Mouse (Mus musculus) heart, postnatal 25 days (tissue): ENCODE measurements around the gene Nampt. TPM values are rescaled to one million over a fixed set of nuclear protein-coding genes. Genes with fewer than 3 reads are reported as not detected.

Experiments used
- DNase-seq: peaks from one replicate; pipeline ENCODE4 v3.0.0; 2022; ENCODE audit warnings: low spot score
- intact Hi-C: fragments of 180-260 bp; cut with DNase I; formaldehyde crosslinking; loops from one replicate; pipeline ENCODE4 v1.15.1; 2025
- total RNA-seq, 2 experiments: library from RNA; stranded (reverse); gene quantifications; 2 replicates each; pipeline ENCODE4 v1.2.3; 2021

Nampt gene
- 10 to 100 TPM; 88.4 to 94.6 TPM for total RNA-seq

DNA sequence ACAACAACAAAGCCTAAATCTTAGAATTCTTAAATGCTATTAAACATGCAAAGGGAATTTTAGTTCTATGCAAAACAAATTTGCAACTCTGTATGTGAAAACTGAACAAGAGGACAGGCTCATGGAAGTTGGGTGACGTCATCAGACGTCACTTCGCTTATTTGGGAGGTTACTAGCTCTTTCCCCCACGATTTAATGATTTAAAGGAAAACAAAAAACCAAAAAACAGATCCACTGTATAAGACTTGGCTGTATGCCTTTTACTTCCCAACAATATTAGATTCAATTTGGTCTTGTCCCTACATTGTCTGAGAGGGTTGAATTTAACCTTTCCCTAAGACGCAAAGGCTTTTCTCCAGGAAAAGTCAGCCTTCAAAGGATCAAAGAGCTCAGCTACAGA is at the start of gene Nampt:
Gene Nampt (plus strand): TSS at position 130 of the 400 bp plus-strand sequence.
- DNase-seq = no peak
- intact Hi-C loops = no loop called here

GRCm38 (mm10) chr12:32770766-32771165 is 48.6 kb upstream of the Nampt start:
- intact Hi-C loops = no loop called here

DNA sequence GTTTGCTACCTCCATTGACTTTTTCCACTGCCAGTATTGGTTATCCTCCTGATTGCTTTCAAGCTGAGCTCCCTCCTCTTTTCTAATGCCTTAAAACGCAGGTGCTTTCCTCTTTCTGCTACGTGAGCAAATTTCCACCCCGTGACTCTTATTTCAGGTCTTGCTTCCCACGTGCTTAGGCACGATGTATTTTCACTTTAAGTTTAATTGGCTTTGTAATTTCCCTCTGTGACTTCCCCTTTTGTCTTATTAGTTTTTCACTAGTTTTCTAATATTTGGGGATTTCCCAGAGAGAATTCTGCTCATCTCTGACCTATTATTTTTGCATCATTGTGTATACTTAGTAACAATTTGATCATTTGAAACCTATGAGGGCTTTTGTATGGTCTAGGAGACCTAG is 44.8 kb upstream of the Nampt start:
- intact Hi-C loops = no loop called here
- no peak for DNase-seq

More at GRCm38 (mm10) chr12:32770766-32771165, 48.6 kb upstream of the Nampt start:
- DNase-seq = no peak

- no peak for DNase-seq
- intact Hi-C loops = loop anchor here (5.0 kb wide), 1 partner anchor 52 kb away; no protein-coding TSS in a partner anchor
Observed at GRCm38 (mm10) chr12:32789092-32789491, 30.3 kb upstream of the Nampt start.

- intact Hi-C loops = no loop called here
- DNase-seq = no peak
Observed at GRCm38 (mm10) chr12:32795765-32796471, 23.4 kb upstream of the Nampt start.

GRCm38 (mm10) chr12:32797438-32797837 is 21.9 kb upstream of the Nampt start:
- DNase-seq = no peak
- intact Hi-C loops = no loop called here

GRCm38 (mm10) chr12:32801078-32801477 is 18.3 kb upstream of the Nampt start:
- intact Hi-C loops = no loop called here
- no peak for DNase-seq

GRCm38 (mm10) chr12:32805559-32805958 is 13.8 kb upstream of the Nampt start:
- DNase-seq = no peak
- intact Hi-C loops = no loop called here

DNA sequence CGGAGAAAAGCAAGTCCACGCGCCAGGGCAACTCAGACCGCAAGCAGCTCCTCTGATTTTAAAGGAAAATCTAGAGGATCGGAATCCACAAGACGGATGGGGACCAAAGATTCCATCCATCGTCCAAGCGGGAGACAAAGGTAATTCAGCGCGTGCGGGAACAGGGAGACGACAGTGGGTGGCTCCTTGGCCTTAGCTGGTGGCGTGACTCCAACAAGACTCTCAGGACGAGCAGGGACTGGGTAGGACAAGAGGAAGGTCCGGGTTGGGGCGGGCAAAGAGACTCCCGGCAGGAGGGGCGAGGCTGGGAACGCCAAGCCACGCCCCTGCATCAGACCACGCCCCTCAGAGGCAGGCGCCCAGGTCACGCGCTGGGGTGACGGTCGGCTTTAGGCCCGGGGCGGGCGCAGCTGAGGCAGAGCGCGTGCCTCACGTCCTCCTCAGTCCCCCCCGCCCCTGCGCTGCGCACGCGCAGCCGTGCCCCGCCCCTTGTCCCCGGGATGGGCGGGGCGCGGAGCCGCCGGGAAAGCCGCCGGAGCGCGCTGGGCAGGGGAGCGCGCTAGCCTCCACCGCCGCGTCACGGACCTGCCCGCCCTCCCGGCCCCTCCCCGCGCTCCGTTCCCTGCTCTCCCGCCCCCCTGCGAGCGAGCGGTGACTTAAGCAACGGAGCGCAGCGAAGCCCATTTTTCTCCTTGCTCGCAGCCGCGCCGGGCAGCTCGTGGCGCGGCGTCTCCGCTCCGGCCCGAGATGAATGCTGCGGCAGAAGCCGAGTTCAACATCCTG is 669 bp downstream of the Nampt start:
- intact Hi-C loops = loop anchor here (5.0 kb wide), 2 partner anchors 37 to 77 kb away; no protein-coding TSS in a partner anchor
- DNase-seq = peak; percentile 98

DNA sequence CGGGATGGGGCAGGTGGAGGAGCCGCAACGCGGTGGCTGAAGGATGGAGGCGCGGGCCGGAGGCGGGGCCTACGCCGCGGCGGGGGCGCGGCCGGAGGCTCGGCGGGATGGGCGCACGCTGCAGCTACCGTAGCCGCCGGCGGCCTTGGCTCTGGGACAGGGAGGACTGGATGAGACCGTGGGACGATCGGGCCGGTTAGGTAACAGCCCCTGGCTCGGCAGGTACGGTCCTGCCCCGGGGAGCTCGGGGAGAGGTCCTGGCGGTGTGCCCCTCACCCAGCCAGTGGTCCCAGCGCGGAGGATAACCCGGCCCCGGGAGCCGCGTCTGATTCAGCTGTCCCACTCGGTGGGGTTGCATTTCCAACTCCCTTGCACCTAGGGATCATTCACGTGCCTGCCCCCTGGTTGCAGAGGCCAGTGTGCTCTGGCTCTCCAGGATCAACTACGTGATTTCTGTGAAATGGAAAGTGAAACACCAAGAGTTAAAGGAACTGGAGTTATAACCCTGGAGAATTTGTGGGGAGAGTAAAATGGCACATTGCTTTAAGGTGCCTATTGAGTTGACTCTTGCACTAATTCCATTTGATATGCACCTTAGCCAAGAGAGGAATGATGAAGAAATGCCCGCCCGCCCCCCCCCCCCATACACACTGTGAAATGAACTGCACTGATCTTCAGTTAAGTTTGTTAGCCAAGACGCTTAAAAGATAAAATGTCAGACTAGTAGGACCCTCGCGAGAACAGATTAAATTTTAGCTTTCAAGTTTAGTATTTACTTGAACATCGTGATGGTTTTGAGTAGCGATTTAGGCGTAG is 1.6 kb downstream of the Nampt start:
- peak; percentile 47 for DNase-seq
- intact Hi-C loops = loop anchor here (5.0 kb wide), 2 partner anchors 36 to 76 kb away; no protein-coding TSS in a partner anchor

GRCm38 (mm10) chr12:32821504-32822011 is 2.2 kb downstream of the Nampt start:
- no peak for DNase-seq
- intact Hi-C loops = loop anchor here (5.0 kb wide), 2 partner anchors 36 to 76 kb away; no protein-coding TSS in a partner anchor

DNA sequence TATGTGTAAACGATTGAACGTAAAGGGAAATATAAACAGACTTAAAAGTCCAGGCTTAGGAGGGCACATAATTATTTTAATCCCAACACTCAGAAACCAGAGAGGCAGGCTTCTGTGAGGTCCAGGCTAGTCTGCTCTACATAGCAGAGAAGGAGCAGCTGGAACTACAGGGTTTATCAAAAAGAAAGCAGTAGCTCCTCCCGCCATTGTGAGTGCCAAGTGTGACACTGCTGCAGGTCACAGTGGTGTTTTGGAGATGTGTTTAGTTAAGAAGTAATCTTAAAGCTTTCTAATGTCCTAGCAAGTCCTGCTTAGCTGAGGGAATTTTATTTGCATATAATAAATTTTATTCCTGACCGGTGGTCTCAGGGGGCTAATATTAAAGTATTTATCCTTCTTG is 2.7 kb downstream of the Nampt start:
- DNase-seq = no peak
- intact Hi-C loops = loop anchor here (5.0 kb wide), 2 partner anchors 35 to 75 kb away; no protein-coding TSS in a partner anchor

DNA sequence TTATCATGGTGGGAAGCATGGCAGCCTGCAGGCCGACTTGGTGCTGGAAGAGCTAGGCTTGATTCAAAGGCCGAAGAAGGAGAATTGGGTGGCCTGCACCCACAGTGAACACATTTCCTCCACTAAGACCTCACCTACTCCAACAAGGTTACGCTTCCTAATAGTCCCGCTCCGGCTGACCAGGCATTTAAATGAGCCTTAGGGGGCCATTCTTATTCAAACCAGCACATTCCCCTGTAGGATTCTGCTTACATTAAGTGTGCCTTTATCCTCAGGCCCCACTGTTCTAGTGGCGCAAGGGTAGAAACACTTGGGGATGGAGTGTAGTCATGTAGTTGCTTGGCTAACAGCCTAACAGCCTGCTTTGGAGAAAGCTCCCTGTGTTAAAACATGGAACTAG is 5.2 kb downstream of the Nampt start:
- DNase-seq = no peak
- intact Hi-C loops = loop anchor here (5.0 kb wide), 2 partner anchors 33 to 73 kb away; no protein-coding TSS in a partner anchor

DNA sequence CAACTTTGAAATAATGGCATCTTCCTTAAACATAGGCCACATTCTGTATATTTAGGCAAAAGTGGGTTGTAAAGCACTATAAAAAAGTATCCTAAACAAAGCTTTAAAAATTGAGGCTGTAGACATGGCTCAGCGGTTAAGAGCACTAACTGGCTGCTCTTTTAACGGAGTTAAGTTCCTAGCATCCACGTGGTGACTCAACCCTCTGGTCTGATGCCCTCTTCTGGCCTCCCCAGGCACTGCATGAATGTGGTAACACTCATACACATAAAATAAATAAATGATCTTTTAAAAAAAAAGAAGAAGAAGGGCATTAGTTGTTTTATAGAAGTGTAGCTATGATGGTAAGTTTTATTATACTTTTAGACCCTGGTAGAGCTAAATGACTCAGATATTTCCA is 7.6 kb downstream of the Nampt start:
- intact Hi-C loops = loop anchor here (2.0 kb wide), 1 partner anchor 188 kb away; no protein-coding TSS in a partner anchor
- no peak for DNase-seq

GRCm38 (mm10) chr12:32828137-32828760 is 8.9 kb downstream of the Nampt start:
- DNase-seq = no peak
- intact Hi-C loops = no loop called here

DNA sequence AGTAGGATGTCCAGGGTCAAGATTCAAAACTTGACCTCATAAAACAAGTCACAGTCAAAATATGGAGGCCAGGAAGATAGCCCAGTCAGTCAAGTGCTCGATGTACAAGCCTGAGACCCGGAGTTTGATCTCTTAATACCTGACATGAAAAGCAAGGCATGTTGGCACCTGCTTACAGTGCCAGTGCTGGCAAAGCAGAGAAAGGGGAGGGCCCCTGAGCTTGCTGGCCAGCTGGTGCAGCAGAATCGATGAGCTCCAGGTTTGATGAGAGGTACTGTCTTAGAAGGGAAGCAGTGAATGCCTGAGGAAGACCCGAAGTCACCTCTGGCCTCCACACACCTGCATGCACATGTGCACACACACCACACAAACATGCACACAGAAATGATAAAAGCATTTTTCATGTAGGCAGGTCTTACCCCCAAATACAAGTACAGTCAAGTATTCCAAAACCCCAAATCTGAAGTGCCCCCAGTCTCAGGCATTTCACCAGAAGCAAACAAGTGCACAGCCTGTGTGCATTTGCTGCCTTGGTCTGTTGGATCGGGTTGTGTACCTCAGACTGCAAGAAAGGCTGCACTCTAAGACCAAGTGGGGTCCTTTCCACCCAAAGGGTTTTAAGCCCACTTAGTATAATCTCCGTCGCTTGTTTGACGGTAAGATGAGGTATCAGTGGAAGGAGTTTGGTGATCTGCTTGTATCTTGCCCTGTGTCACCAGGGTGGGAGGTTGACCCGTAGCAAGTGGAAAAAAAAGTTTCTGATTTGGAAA is 10.2 kb downstream of the Nampt start:
- no peak for DNase-seq
- intact Hi-C loops = no loop called here

DNA sequence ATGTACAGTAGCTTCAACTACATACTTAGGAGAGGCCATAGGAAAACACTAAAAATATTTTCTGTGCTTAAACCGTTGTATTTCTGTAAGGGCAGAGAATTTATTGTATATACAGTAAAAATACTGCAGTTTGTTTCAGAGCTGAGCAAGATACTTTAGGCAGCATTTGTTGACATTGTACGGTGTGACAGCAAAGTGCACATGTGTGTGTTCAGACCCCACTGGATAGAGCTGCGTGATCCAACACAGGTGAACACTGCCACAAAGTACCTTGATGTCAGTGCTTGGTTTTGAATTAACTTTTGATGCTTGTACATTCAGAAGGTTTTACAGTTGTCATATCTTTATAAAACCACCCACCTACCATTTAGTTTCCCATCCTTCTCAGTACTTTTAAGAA is 12.7 kb downstream of the Nampt start:
- intact Hi-C loops = no loop called here
- DNase-seq = no peak

GRCm38 (mm10) chr12:32834781-32835180 is 15.4 kb downstream of the Nampt start:
- DNase-seq = no peak
- intact Hi-C loops = no loop called here

DNA sequence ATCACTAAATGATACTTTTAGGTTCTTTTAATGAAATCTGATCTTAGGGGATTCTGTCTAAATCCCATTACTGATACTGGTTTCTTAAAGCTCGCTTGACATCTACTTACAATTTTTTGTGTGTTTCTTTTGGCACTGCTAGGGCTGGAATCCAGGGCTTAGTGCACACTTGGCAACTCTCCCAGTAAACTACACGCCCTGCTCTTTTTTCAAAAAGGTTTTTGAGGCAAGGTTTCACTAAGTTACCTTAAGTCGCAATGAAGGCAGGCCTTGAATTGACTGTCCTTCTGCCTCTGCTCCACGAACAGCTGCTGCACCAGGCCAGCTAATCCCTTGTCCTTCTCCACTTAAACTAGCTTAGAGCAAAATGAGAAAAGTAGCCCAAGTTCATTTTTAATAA is 15.9 kb downstream of the Nampt start:
- intact Hi-C loops = no loop called here
- no peak for DNase-seq
